Mouse (Mus musculus) spleen, postnatal 4 days (tissue): Measurements from ENCODE around the gene Gm12355.
A peak's percentile ranks its signal among the peaks of the same experiment; 100 is the strongest.
"Not testable (repeated sequence)": the region's sequence is repeated elsewhere in the genome, so short reads cannot be mapped to it uniquely, and the experiment has no call there.

Experiments
- DNase-seq, 2 experiments: peaks; one replicate each; pipeline ENCODE4 v3.0.0; 2022; ENCODE audit warnings: low spot score in 2 of 2

The Gm12355 gene

GRCm38 (mm10) chr11:98625611-98626410 lies at the start of gene Gm12355, which contains the start of gene Gsdma3:
TSS of gene Gm12355 (minus strand) at chr11:98625661.
TSS of gene Gsdma3 (plus strand) at chr11:98626360.
- no peak for DNase-seq

- peak; percentile 67 to 82 for DNase-seq
Observed at GRCm38 (mm10) chr11:98673136-98673535, 47.7 kb upstream of the Gm12355 start.

GRCm38 (mm10) chr11:98672482-98672881 lies 47.0 kb upstream of the Gm12355 start:
- DNase-seq = no peak

- DNase-seq = peak in 1 of 2 experiments; percentile 26
Observed at GRCm38 (mm10) chr11:98671857-98672256, 46.4 kb upstream of the Gm12355 start.

GRCm38 (mm10) chr11:98671284-98671815 lies 45.9 kb upstream of the Gm12355 start:
- DNase-seq = no peak

GRCm38 (mm10) chr11:98668984-98669383 lies 43.5 kb upstream of the Gm12355 start:
- DNase-seq = no peak

GRCm38 (mm10) chr11:98664091-98664490 lies 38.6 kb upstream of the Gm12355 start, which contains the start of gene Gsdma:
TSS of gene Gsdma (plus strand) at chr11:98664351.
- DNase-seq = no peak

- peak in 1 of 2 experiments; percentile 31 for DNase-seq
Observed at GRCm38 (mm10) chr11:98660517-98660916, 35.1 kb upstream of the Gm12355 start.

- DNase-seq = peak; percentile 53 to 80
Observed at GRCm38 (mm10) chr11:98655076-98655475, 29.6 kb upstream of the Gm12355 start.

GRCm38 (mm10) chr11:98646459-98646858 lies 21.0 kb upstream of the Gm12355 start, which contains the start of gene Gsdma2:
TSS of gene Gsdma2 (plus strand) at chr11:98646759.
- DNase-seq = no peak

- no peak for DNase-seq
Observed at GRCm38 (mm10) chr11:98645946-98646345, 20.5 kb upstream of the Gm12355 start.

- no peak for DNase-seq
Observed at GRCm38 (mm10) chr11:98644757-98645156, 19.3 kb upstream of the Gm12355 start.

GRCm38 (mm10) chr11:98640091-98640490 lies 14.6 kb upstream of the Gm12355 start:
- no peak for DNase-seq

GRCm38 (mm10) chr11:98637501-98637900 lies 12.0 kb upstream of the Gm12355 start:
- DNase-seq = no peak

- DNase-seq = peak; percentile 35 to 69
Observed at GRCm38 (mm10) chr11:98635312-98635970, 10.0 kb upstream of the Gm12355 start.

GRCm38 (mm10) chr11:98630646-98631045 lies 5.2 kb upstream of the Gm12355 start:
- no peak for DNase-seq

- no peak for DNase-seq
Observed at GRCm38 (mm10) chr11:98628706-98629105, 3.2 kb upstream of the Gm12355 start.

- DNase-seq = not testable (repeated sequence)
Observed at GRCm38 (mm10) chr11:98624381-98624780, 1.1 kb downstream of the Gm12355 start.

GRCm38 (mm10) chr11:98623981-98624380 lies 1.5 kb downstream of the Gm12355 start:
- not testable (repeated sequence) for DNase-seq

- DNase-seq = no peak
Observed at GRCm38 (mm10) chr11:98620791-98621190, 4.7 kb downstream of the Gm12355 start.

- peak in 1 of 2 experiments; percentile 26 for DNase-seq
Observed at GRCm38 (mm10) chr11:98606763-98607162, 18.7 kb downstream of the Gm12355 start.

GRCm38 (mm10) chr11:98604911-98605310 lies 20.6 kb downstream of the Gm12355 start:
- peak in 1 of 2 experiments; percentile 51 for DNase-seq
